Mouse (Mus musculus): ENCODE data around the gene Pspc1.

Gene Pspc1

DNA sequence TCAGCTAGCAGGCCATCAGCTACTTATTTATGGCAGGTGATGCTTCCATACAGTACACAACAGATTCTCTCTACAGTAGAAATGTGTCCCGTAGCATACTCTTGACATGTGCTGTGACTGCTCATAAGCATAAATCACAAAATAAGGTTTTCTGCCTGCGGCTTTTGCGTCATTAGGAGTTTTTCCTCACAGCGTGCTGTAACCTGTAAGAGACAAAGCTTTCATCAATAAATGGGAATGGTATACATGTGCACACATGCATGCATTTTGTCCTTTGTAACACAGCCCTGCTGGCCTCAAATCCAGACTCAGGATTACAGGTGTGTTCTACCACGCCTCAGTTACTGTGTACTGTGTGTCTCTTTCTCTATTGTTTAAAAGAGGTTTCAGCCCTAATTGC lies 80.3 kb downstream of the Pspc1 start:
- no peak for DNase-seq (ENCODE audit: low spot score in 2 of 2)

DNA sequence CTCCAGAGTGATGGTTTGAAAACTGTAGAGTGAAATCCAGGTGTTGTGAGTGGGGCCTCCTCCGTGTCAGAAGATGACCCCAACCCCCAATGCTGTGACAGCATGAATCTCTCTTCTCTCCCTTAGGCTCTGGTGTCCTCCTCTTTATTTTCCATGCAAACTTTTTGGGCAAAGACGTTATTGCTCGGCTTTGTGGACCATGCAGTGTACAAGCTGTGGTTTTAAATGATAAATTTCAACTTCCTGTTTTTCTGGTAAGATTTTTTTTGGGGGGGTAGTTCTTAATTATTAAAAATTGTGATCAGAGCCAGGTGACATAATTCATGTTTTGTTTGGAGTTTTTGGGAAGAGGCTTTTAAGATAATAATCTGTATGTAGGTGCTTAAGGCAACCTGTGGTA lies 82.6 kb downstream of the Pspc1 start:
- no peak for DNase-seq (ENCODE audit: low spot score in 2 of 2)

DNA sequence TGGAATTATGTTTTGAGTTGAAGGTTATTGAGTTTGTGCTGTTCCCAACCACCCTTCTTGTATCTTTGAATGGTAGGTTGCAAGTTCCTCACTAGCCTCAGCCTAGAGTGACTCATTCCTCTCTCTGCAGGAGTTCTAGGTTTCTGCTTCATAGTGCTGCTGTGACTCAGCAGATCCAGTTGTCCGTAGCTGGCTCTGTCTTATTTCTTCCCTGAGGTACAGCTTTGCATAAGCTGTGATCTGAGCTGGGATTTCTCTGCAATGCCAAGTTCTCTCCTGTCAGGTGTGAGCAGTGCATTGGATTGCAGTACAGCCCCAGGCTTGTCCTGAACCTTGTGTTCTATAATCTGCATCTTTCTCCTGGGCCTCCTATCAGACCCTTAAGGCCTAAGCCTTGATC lies 88.3 kb downstream of the Pspc1 start:
- no peak for DNase-seq (ENCODE audit: low spot score in 2 of 2)

DNA sequence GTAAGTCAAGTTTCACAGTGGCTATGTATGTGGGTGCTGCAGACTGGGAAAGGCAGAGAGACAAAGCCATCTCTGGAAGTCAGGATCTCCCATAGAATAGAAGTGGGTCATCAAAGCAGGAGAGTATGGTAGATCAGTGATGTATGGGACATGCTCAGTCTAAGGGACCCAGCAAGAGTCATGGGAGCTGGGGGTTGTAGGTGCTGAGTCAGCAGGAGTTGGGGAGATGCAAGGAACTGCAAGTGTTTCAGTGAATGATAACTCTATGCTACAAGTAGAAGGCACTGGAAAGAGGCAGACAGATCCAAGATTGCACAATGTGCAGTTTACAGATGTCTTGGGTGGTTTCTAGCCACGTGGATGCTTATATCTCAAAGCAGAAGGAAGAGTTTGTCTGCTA lies 89.0 kb downstream of the Pspc1 start:
- DNase-seq (ENCODE audit: low spot score in 2 of 2), result no peak

DNA sequence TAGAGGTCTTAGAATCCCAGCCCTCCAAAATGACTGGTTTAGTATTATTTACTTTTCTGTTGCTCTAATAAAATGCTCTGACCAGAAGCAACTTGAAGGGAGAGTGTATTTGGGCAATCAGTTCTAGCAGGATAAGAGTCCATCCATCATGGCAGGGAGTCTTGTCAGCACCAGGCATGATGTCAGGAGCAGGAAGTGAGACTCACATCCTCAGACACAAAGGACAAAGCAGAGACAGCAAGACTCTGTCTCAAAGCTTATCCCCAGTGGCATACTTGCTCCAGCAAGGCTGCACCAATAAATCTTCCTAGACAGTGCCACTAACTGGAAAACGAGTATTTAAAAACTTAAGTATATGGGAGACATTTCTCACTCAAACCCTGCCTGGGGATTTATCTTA lies 92.7 kb downstream of the Pspc1 start:
- no peak for DNase-seq (ENCODE audit: low spot score in 2 of 2)

Data from cerebellum, postnatal 4 days (tissue).